ENCODE assay signal across 16 mouse cellular contexts in genomic region chr6:119408582-119408981, GRCm38 (mm10). TPM values are rescaled to one million over a fixed set of nuclear protein-coding genes. Genes with fewer than 3 reads are reported as not detected.
DNase-seq lines count a peak whose midpoint lies in the region; ATAC-seq lines count a peak whose summit lies in the region.
"Had no signal": no experiment of that assay in that cellular context is flagged by ENCODE, and none has a peak within 500 bp of the region (broad histone marks: within the 10 kb centered on the region; RNA-seq: fewer than 3 reads in every experiment).

No protein-coding gene starts in this region.

- ATAC-seq in neutrophil, adult 5-6 weeks (ENCODE audit: extremely low read depth, insufficient number of reproducible peaks, low FRiP score, poor library complexity, severe bottlenecking): peak; percentile 30; the same call in 1 of the 2 replicates
- ATAC-seq: forebrain, embryonic 15.5 days; hindbrain, postnatal 0 days; Patski had no signal

- DNase-seq in 416B (ENCODE audit: low read depth) (peak; percentile 90), MN1 (ENCODE audit: low spot score) (no peak)
- peak; percentile 59 to 60 for DNase-seq in CD8-positive naive resting alpha-beta T cell, adult 2 months (ENCODE audit: low read depth in 2 of 2, low spot score in 2 of 2)
- DNase-seq in induced T-regulatory cell, adult 2 months (ENCODE audit: low read depth): peak; percentile 66
- DNase-seq in adrenal gland, postnatal 36 days: no peak
- no peak for DNase-seq in urinary bladder, adult 2 months (ENCODE audit: low spot score)
- no peak for DNase-seq in urinary bladder, postnatal 36 days (ENCODE audit: low spot score in 2 of 2)
- DNase-seq: cerebellum, adult 9-11 months; gastrocnemius, adult 2 months; heart, adult 2 months; heart, postnatal 10 days; retina, postnatal 1 day had no signal

RNA-seq across cellular contexts. Expression of gene Adipor2, which starts 8.9 kb away (rescaled TPM):
- total RNA-seq in neutrophil, adult 5-6 weeks (2017): 117 and 122 TPM in 2 replicates
- total RNA-seq in adrenal gland, postnatal 36 days (2021): 100 to 1,000 TPM; 200 to 209 TPM
- 104 and 112 TPM in 2 replicates for polyA plus RNA-seq in urinary bladder, adult 2 months (2012; rRNA removed)

Comparison
In these comparisons a context has a peak if more than half of its experiments do, and no peak if none do; other contexts are left out.
1. DNase-seq: peak in 416B (single experiment), CD8-positive naive resting alpha-beta T cell, adult 2 months (2 of 2) and induced T-regulatory cell, adult 2 months (single experiment); none in adrenal gland, postnatal 36 days (0 of 2), urinary bladder, adult 2 months (single experiment), urinary bladder, postnatal 36 days (0 of 2) and MN1 (single experiment).